Mouse (Mus musculus) CD4-positive, CD25-positive, alpha-beta regulatory T cell, adult 4 months (primary cell): ENCODE data around the gene Rsbn1l. TPM values are rescaled to one million over a fixed set of nuclear protein-coding genes. Genes with fewer than 3 reads are reported as not detected.

Source experiments
- ATAC-seq: one replicate; pipeline ENCODE4 v1.8.0; 2017
- polyA plus RNA-seq, 2 experiments: library from polyadenylated mRNA; unstranded; fragments of 100-300 nt; shearing (Covaris generic); gene quantifications; one replicate each; pipeline ENCODE4 v1.2.1; 2017

Rsbn1l gene
- polyA plus RNA-seq = 10 to 100 TPM; 32.6 to 42.7 TPM

GRCm38 (mm10) chr5:20956298-20956697 is at the start of gene Rsbn1l:
Rsbn1l (minus strand) TSS chr5:20956398.
- ATAC-seq = no peak

GRCm38 (mm10) chr5:21002723-21003122 is 46.5 kb upstream of the Rsbn1l start:
- peak; percentile 98 for ATAC-seq

- ATAC-seq = no peak
These were observed 45.6 kb upstream of the Rsbn1l start for GRCm38 (mm10) chr5:21001622-21002315.

GRCm38 (mm10) chr5:20998427-20998826 is 42.2 kb upstream of the Rsbn1l start:
- no peak for ATAC-seq

- no peak for ATAC-seq
These were observed 41.4 kb upstream of the Rsbn1l start for GRCm38 (mm10) chr5:20997555-20997954.

DNA sequence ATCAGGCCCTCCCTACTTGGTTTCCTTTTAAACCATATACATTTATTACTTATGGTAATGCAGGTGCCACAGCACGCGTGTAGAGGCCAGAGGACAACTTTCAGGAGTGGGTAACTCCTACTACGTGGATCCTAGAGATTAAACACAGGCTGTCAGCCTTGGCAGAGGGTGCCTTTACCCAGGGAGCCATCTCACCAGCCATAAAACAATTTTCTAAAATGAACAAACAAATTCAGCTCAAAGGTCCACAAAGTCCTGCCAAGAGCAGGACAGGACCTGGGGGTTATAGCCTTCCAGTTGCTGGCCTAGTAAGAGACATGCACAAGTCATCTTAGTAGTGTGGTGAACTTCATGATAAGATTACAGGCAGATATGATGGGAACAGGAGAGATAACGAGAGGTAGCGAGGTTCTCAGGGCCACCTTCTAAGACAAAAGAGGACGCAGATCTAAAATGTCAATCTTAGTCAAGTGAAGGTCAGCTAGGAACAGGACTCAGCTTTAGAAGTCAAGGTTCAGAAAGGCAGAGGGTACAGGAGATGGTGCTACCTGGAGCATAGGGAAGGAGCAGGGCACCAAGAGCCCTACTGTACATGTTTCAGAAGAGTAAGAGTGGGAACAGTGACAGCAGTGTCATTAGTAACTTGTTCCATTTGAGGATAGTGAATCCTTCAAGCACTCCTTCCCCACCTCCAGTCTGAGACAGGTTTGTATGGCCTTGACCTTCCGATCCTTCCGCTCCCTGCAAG is 34.0 kb upstream of the Rsbn1l start:
- ATAC-seq = no peak

- ATAC-seq = no peak
These were observed 30.1 kb upstream of the Rsbn1l start for GRCm38 (mm10) chr5:20986271-20986670.

DNA sequence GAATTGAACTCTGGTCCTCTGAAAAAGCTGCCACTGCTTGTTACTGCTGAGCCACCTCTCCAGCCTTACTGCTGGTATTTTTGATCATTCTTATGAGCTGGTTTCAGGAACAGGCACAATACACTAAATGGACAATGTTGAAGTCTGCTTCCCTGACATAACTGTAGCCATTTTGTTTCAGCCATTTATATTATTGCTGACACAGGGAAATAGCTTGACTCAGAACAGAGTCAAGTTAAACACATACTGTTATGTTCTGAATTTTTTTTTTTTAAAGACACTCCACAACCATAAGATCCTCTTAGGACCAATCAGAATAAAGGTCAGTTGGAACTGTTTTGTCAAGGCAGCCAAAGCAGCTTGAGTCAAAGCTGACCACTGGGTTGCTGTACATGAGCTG is 27.3 kb upstream of the Rsbn1l start:
- no peak for ATAC-seq

GRCm38 (mm10) chr5:20974690-20975089 is 18.5 kb upstream of the Rsbn1l start:
- ATAC-seq = no peak

GRCm38 (mm10) chr5:20973999-20974398 is 17.8 kb upstream of the Rsbn1l start:
- ATAC-seq = no peak

DNA sequence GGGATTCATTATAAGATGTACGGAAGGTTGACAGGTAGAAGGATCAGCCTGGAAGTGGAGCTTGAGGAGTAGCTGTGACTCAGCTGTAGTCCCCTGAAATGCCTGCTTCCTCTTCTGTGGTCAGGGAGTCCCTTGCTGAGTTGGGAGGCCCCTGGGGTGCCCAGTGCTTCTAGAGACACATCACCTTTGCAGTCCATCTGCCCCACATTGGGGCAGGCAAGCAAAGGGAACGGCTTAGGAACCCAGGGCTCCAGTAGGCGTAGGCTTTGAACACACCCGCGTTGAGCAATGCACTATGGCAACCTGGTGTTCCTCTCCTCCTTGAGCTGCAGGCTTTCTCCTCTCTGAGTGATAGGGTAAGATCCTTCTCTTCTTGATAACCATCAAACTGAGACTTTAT is 16.9 kb upstream of the Rsbn1l start:
- no peak for ATAC-seq

DNA sequence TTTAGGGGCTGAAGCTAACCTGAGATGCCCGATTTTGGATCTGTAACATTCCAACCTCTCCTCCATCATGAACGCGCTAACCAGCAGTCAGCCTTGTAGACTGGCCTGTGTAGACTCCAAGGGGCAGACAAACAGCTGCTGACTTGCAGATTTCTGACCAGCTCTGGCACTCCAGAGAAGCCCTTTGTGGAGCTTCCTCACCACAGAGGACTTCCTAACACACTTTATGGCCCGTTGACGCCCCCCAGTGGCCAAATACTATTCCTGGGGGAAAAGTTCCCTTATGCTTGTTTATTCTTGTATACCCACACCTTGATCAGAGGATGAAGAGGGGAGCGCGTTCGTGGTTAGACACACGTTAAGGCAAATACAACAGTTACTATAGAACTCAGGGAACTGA is 12.8 kb upstream of the Rsbn1l start:
- ATAC-seq = peak; percentile 74

GRCm38 (mm10) chr5:20968493-20968892 is 12.3 kb upstream of the Rsbn1l start:
- no peak for ATAC-seq

DNA sequence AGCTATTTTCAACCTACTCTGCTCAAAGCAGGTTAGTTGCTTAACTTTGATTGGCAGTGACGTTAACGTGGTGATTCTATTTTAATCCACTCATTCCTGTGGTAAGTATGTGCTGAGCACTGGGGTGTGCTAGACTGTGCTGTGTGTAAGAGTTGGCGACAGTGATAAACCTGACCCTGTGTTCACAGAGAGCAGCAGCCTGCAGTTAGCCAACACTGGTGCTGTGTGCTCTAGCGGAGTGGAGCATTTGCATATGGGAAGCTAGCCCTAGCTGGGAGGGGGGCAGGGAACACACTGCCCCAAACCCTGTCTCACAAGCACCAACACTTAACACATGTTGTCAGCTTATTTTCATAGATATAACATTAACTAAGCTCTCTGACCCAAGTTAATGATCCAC is 11.7 kb upstream of the Rsbn1l start:
- peak; percentile 53 for ATAC-seq

DNA sequence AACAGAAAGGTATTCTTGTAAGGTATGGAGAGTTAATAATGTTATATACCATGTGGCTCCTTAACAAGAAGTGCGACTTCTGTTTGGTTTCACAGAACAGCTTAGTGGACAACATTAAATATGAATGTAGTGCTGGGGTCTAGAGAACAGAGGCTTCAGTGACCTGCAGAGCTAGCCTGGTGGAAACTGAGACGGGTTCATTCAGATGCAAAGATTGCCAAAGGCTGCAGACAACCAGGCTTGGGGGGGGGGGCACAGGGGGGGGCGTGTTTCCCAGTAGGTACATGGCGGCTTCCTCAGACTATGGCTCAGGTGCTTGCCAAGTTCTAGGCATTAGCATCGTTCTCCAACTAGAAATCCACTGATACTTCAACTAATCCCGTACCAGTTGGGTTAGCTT is 8.2 kb upstream of the Rsbn1l start:
- ATAC-seq = no peak

GRCm38 (mm10) chr5:20963295-20963694 is 7.1 kb upstream of the Rsbn1l start:
- ATAC-seq = no peak

DNA sequence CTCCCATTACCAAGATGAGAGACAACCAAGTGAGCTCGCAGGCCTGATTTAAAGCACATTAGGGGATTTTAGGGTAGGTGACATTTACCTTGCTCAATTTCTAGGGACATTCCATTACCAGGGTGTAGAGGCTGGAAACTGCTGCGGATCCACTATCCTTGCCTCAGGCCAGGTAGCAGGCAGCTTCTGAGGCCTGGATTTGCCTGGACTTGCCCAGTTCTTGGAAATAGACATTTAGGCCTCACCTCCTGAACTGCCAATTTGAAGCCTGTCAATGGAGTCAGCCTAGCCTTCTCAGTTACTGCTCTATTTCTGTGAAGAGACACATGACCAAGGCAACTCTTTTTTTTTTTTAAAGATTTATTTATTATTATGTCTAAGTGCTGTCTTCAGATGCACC is 4.7 kb upstream of the Rsbn1l start:
- no peak for ATAC-seq

DNA sequence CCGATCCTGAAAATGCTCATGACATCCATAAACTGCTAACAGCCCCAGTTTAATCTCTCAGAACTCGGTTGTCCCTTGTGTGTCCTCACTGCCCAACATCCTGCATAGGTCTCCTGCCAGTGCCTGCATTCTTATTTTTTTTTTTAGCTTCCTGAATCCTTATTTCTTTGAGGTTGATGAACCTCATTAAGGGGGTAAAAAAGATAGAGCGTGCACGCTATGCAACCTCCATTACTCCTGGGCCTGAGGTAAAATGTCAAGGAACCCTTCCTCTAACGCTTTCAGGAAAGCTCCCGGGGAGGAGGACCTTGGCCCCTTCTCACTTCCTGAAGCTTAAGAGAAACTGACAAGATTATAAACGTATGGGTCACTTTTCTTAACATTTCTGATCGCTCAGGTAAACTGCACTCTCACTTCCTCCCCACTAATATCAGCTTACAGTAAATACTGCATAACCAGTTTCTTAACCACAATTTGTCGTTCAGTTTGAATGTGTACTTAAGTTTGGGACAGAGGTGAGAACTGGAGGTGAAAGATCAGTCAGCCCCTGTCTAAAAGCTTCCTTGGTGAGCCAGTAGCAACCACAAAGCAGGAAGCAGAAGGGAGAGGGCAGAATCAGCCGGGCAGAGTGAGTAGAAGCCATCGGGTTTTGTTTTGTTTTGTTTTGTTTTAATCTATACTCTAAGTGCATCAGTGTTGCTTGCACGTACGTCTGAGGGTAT is 923 bp downstream of the Rsbn1l start:
- ATAC-seq = peak; percentile 62

DNA sequence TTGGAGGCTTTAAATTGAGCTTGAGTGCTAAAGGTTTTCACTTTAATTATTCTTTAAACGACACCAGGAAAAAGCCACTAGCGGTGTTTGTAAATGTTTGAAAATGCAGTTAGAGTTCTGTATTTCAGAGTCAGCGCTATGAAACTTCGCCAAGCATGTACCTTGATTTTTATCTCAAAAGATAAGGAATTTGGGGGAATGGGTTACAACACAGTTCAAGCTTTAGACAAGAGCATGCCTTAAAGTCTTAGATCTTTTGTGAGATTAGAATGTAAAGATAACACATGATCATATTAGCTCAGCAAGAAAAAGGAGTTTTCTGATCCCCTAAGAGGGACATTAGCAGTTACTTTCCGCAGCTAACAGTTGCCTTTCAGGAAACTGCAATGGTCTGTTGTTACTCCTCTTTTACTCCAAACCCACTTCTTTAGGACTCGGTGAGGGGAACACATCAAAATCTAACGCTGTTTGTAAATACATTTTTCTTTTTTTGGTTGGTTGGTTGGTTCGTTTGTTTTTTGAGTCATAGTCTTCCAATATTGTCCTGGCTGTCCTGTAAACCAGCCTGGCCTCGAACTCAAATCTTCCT is 3.8 kb downstream of the Rsbn1l start:
- no peak for ATAC-seq

DNA sequence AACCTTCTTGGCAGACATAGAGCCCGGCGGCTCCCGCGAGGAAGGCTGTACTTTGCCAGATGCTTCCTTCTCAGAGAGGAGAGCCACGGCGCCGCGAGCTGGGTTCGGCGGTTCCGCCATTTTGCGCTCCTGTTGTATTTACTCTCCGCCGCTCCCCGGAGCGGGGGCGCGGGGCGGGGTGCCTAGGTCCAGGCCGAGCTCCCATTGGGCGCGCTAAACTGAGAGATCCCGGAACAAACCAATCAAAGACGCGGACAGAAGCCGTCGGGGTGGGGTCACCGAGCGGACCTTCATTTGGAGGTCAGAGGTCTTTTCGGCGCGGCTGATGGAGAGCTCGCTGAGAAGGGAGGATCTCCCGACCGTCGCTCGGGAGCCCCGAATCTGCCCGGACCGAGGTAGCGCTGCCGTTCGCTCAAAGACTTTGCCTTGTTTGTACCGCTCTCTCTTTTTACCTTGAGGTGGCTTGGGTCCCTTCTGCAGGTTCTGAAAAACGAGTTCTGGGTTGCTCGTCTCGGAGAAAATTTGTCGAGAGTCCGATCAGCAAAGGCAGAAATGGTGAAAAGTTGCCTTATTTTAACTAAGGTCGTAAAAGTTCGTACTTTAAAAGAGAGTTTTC is 4.4 kb downstream of the Rsbn1l start:
- peak; percentile 87 for ATAC-seq

DNA sequence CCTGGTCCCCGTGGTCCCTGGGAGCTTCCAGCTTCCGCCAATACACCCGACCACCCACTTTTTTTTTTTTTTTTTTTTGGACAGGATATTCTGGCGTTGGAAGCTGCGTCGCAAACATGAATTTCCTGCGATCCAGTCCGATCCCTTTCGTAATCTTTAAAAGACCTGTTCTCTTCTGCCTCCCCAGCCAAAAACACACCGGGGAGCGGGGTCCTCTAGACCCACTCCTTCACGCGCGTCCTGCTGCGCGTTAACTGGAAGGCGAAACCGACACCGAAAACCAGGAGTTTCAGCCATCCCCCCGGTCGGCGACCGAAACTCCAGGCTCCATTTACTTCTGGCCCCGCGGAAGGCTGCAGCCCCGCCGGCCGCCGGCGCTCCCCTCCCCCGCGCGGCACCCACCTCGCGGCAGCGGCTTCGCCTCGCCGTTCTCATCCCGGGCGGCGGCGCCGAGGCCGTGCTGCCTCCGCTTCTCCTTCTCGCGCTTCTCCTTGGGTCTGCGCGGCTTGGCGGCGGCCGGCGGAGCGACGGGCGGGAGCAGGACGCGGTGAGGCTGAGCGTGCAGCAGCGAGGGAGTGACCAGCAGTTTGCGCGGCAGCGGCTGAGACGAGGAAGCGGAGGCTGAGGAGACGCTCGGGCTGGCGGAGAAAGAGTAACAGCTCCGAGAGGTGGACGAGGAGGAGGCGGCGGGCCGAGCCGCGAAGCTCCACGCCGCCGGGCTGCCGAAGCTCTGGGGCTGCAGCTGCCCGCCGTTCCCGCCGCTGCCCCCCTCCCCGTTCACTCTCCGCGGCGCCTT is 5.1 kb downstream of the Rsbn1l start:
- ATAC-seq = peak; percentile 9

DNA sequence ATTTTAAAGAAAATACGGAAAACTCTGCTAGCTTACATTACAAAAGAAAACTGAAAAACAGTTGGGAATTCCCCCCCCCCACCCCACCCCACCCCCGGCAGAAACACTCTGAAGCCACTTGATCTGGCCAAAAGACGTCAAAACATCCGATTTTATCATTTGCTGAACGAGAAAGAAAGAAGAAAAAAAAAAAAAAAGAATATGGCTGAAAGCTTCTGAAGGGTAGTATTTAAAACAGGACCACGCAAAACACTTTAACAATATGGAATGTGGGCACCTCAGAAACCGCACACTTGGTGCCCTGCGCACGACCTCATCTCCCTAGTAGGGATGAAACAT is 5.7 kb downstream of the Rsbn1l start:
- ATAC-seq = no peak
